Mouse (Mus musculus) midbrain, embryonic 13.5 days (tissue): ENCODE data around the gene Bcl11a. TPM values are rescaled to one million over a fixed set of nuclear protein-coding genes. Genes with fewer than 3 reads are reported as not detected.

Experiments used
- ATAC-seq: fragments of 200-750 bp; cut with Nextera tagmentation; 2 replicates; pipeline ENCODE4 v1.8.0; 2017; ENCODE audit warnings: mild to moderate bottlenecking, moderate TSS enrichment, moderate library complexity
- H3K27ac ChIP-seq: fragments of 300-500 bp; sonication (generic); 2 replicates; pipeline ENCODE4 v1.5.1; 2015; ENCODE audit warnings: inconsistent platforms, mild to moderate bottlenecking, moderate library complexity
- H3K27me3 ChIP-seq: fragments of 300-500 bp; sonication (generic); 2 replicates; pipeline ENCODE4 v1.6.1; 2015; ENCODE audit warnings: mild to moderate bottlenecking, inconsistent platforms
- H3K36me3 ChIP-seq: fragments of 300-500 bp; sonication (generic); 2 replicates; pipeline ENCODE4 v1.6.1; 2015; ENCODE audit warnings: mild to moderate bottlenecking, inconsistent platforms
- H3K4me1 ChIP-seq: fragments of 300-500 bp; sonication (generic); replicated peaks from 2 replicates; pipeline ENCODE4 v1.6.1; 2015; ENCODE audit warnings: inconsistent platforms
- H3K4me2 ChIP-seq: fragments of 300-500 bp; sonication (generic); replicated peaks from 2 replicates; pipeline ENCODE4 v1.6.1; 2015; ENCODE audit warnings: moderate library complexity, mild to moderate bottlenecking, inconsistent platforms
- H3K4me3 ChIP-seq: fragments of 300-500 bp; sonication (generic); replicated peaks from 2 replicates; pipeline ENCODE4 v1.5.1; 2015; ENCODE audit warnings: mild to moderate bottlenecking, inconsistent platforms
- H3K9ac ChIP-seq: fragments of 300-500 bp; sonication (generic); replicated peaks from 2 replicates; pipeline ENCODE4 v1.6.1; 2015; ENCODE audit warnings: mild to moderate bottlenecking, inconsistent platforms
- H3K9me3 ChIP-seq: fragments of 300-500 bp; sonication (generic); 2 replicates; pipeline ENCODE4 v1.6.1; 2016; ENCODE audit warnings: mild to moderate bottlenecking, inconsistent platforms
- WGBS: fragments of 180-500 bp; shearing (Covaris S2); methylation state at CpG from one replicate; pipeline ENCODE4 v1.1.7; 2015; 5-methylcytosine and 5-hydroxymethylcytosine counted together
- polyA plus RNA-seq: library from polyadenylated mRNA; unstranded; fragments of >200 nt; fragmentation: Nextera tagmentation; extraction: Ambion mirVana; gene quantifications from 2 replicates; pipeline ENCODE4 v1.2.1, GENCODE M21; 2015

Gene Bcl11a
- polyA plus RNA-seq, 1 experiment from 2014 or later, result 102 TPM

DNA sequence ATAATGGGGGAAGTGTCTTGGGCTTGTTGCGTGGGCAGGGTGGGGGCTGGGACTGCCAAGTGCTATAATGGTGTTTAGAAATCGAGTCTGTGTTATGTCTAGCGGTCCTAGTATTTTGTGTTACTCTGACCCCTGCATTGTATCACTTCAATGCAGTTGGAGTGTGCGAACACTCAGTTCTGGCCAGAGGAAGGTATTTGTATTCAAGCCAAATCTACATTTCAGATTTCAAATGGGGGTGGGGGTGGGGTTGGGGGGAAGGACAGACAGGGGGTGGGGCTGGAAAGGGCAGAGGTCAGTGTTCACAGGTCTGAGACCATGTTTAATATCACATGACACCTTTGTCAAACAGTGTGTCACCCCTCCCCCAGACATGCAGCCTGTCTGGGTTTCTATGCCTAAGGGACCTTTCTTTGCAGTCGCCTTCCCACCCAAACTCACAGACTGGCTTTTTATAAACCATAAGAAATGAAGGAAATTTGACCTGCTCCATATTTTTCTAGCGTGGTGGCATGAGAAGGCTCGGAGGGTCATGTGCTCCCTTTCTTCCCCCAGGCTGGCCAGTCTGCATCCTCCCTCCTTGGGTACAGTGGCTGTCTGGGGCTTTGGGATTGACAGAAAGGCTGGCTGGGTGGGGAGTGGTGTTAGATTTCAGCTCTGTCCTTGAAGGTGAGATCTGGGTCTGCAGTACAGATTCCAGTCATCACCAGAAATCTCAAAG is 124.9 kb downstream of the Bcl11a start:
- ATAC-seq, result no peak
- H3K36me3 ChIP-seq, result no peaks in the 10 kb centered on the region
- H3K4me3 ChIP-seq, result no peak overlapping the region
- no peak overlapping the region for H3K4me2 ChIP-seq
- H3K27ac ChIP-seq, result no peak overlapping the region
- 0 out of 2 replicates have a peak, but pooled peaks cover 7% of the 10 kb centered on the region for H3K27me3 ChIP-seq
- H3K9me3 ChIP-seq, result no peaks in the 10 kb centered on the region
- H3K9ac ChIP-seq, result no peak overlapping the region
- peaks cover 14% of the 10 kb centered on the region for H3K4me1 ChIP-seq
- WGBS, result 21% methylated on average over 7 of the region's 7 CpGs

DNA sequence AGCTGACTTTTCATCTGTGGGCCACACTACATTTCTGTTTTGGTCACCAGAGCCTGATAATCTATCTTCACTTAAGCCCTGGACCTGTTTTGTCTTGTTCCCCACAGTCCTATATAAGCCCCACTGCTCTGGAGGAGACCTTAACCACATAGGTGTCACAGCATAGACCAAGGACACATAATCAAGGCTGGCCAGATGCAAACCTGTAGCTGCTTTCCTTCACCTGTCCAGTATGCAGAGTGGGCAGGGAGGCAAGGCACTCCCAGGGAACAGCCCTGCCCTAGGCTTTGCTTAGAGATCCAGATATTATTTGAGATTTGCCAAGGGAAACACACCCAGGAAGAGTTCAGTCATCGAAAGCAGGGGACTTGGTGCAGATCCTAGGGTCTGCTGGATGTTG is 125.6 kb downstream of the Bcl11a start:
- no peak overlapping the region for H3K4me2 ChIP-seq
- H3K4me1 ChIP-seq, result peaks cover 14% of the 10 kb centered on the region
- no peak overlapping the region for H3K9ac ChIP-seq
- no peak for ATAC-seq
- no peaks in the 10 kb centered on the region for H3K36me3 ChIP-seq
- H3K27me3 ChIP-seq, result 0 out of 2 replicates have a peak, but pooled peaks cover 7% of the 10 kb centered on the region
- 100% methylated on average over 1 of the region's 1 CpGs for WGBS
- H3K9me3 ChIP-seq, result no peaks in the 10 kb centered on the region
- no peak overlapping the region for H3K27ac ChIP-seq
- no peak overlapping the region for H3K4me3 ChIP-seq

DNA sequence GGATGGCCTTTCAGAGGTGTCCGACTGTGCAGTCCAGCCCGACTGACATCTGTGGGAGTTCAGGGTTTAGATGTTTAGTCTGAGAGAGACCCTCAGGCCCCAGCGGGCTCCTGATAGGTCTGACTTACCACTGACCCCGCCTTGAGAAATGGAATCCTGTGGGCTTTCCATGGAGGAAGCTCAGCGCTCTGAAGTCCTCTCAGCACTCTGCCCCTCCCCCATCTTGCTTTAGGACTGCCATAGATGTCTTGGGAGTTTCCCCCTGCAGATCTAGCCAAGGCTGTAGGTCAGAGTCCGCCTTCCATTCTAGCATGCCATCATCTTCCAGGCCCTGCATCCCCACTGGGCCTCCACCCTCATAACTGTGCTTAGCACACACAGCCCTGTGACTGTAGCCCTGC is 131.1 kb downstream of the Bcl11a start:
- Histone ChIP-seq H3K4me2 (no peak overlapping the region), H3K9ac (no peak overlapping the region), H3K9me3 (no peaks in the 10 kb centered on the region), H3K36me3 (no peaks in the 10 kb centered on the region), H3K4me3 (no peak overlapping the region), H3K27ac (no peak overlapping the region), H3K27me3 (0 out of 2 replicates have a peak, but pooled peaks cover 4% of the 10 kb centered on the region), H3K4me1 (peaks cover 13% of the 10 kb centered on the region; the same call in 1 of the 2 replicates)
- no peak for ATAC-seq
- WGBS, result 65% methylated on average over 6 of the region's 6 CpGs

DNA sequence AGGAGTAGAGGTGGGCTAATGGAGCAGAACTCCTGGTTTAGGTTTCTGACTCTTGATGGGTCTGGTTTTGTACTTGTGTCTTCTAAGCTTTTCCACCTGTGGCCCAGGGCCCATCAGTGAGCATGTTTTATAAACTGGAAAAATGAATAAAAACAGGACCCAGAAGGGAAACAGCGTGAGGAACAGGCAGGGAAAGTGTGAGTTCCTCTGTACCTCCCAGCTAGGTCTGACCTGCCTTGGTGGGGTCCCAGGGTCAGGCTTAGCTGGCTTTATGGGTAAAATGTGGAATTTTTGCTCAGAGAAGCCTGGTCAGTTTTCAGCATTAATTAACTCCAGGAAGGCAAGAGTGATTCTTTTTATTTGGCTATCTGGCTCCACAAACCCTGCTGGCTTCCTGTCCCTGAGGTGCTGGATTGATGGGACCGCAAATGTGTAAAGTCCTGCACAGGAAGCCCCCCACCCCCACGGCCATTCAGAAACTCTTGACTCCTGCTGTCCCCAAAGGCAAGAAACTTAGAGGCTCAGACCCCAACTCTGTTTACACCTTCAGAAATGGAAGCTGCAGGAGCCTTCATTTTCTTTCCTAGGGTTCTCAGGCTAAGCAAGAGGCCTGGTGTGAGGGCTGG is 136.8 kb downstream of the Bcl11a start:
- ATAC-seq, result no peak
- H3K4me1 ChIP-seq, result 0 out of 2 replicates have a peak, but pooled peaks cover 6% of the 10 kb centered on the region
- no peak overlapping the region for H3K27ac ChIP-seq
- H3K36me3 ChIP-seq, result no peaks in the 10 kb centered on the region
- no peak overlapping the region for H3K4me3 ChIP-seq
- H3K4me2 ChIP-seq, result no peak overlapping the region
- no peak overlapping the region for H3K9ac ChIP-seq
- no peaks in the 10 kb centered on the region for H3K27me3 ChIP-seq
- H3K9me3 ChIP-seq, result no peaks in the 10 kb centered on the region
- 82% methylated on average over 3 of the region's 3 CpGs for WGBS

DNA sequence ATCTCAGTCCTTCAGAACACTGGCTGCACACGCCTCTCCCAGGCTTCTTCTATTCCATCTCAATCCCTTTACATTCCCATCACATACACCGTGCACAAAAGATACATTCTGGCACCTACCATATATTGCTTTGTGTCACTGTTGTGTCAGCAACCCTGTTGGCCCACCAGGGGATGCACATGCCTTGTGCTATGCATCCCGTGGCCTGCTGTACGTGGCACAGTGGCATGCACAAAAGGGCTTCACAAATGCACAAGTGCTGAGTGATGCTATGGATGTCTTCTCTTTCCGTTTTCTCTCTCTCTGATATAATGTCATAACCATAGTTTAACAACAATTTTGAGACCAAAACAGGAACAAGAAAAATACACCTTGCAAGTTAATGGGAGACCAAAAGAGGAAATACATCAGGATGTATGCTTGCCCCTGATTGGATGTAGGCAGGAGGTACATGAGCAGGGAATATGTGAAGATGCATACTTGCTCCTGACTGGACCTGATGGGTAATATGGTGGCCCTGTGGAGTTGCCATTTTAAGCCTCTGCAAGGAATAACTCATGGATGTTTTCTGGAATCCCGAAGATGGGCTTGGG is 140.0 kb downstream of the Bcl11a start:
- WGBS, result 93% methylated on average over 6 of the region's 6 CpGs
- Histone ChIP-seq H3K9me3 (no peaks in the 10 kb centered on the region), H3K27me3 (no peaks in the 10 kb centered on the region), H3K4me3 (no peak overlapping the region), H3K9ac (no peak overlapping the region), H3K4me1 (no peaks in the 10 kb centered on the region), H3K4me2 (no peak overlapping the region), H3K27ac (no peak overlapping the region), H3K36me3 (no peaks in the 10 kb centered on the region)
- ATAC-seq, result no peak

DNA sequence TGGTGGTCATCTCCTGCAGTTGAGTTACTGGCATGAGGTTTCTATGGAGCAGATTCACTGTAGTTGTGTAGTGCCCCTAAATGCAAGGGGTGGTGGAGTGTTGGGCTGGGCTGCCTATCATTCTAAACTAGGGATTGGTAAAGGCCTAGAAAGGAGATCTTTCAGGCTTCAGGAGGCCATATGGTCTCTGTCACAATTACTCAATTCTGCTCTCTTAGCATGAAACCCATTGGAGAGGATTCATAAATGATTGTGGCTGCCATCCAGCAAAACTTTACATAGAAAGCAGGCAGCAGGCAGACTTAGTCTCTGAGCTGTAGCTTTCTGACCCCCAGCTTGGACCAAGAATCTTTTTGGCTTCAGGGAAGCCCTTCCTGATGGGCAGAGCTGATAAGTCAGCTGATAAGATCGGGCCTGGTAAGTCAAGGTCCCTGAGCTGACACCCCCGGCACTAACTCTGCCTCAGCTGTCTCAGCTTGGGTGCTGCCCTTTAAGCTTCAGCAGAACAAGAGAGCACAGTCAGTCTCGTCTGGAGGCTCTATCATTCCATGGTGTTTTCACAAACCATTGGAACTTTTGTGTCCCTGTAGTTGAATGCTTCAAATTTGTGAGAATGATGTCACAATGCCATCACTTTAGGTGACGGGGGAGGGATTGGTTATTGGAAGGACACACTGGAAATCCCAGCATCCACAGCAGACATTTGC is 143.9 kb downstream of the Bcl11a start:
- Histone ChIP-seq H3K36me3 (no peaks in the 10 kb centered on the region), H3K4me3 (no peak overlapping the region), H3K27me3 (no peaks in the 10 kb centered on the region), H3K4me2 (no peak overlapping the region), H3K9ac (no peak overlapping the region), H3K27ac (no peak overlapping the region), H3K9me3 (no peaks in the 10 kb centered on the region), H3K4me1 (no peaks in the 10 kb centered on the region)
- ATAC-seq, result no peak
- WGBS, result 87% methylated on average over 4 of the region's 4 CpGs

Other genes with a start within 250 kb of the Bcl11a start
- 26.8 and 28.0 TPM in 2 replicates for gene Papolg, start 182.8 kb upstream of the Bcl11a start, polyA plus RNA-seq
- gene A830031A19Rik, start 3.0 kb upstream of the Bcl11a start, polyA plus RNA-seq, result not detected in 2 replicates